Mouse (Mus musculus): ENCODE measurements around the gene Tgfbr3l.

- TF ChIP-seq CTCF (IDR thresholded peaks at IDR 0.05; ENCODE audit: extremely low read depth, insufficient read length, insufficient replicate concordance, low read depth, low read length) (peak; percentile 35; the same call in 1 of the 2 replicates), POLR2A (IDR thresholded peaks at IDR 0.05; ENCODE audit: low read depth, low read length) (peak; percentile 67; the same call in 1 of the 2 replicates)
Observed at GRCm38 (mm10) chr8:4238434-4239192, 9.4 kb upstream of the Tgfbr3l start, which contains the start of the genes Map2k7 and Gm49320.
